Mouse (Mus musculus) subcutaneous adipose tissue, adult 2 months (tissue): Measurements from ENCODE around the gene Arl3. TPM values are rescaled to one million over a fixed set of nuclear protein-coding genes. Genes with fewer than 3 reads are reported as not detected.

Experiments used
- polyA plus RNA-seq: library from polyadenylated mRNA; depleted of rRNA; stranded (reverse); fragments of >200 nt; gene quantifications from 2 replicates; pipeline ENCODE4 v1.2.3, GENCODE M21; 2012; ENCODE audit warnings: low replicate concordance; rRNA removed

Arl3 gene
- polyA plus RNA-seq, result 31.8 and 31.9 TPM in 2 replicates

DNA sequence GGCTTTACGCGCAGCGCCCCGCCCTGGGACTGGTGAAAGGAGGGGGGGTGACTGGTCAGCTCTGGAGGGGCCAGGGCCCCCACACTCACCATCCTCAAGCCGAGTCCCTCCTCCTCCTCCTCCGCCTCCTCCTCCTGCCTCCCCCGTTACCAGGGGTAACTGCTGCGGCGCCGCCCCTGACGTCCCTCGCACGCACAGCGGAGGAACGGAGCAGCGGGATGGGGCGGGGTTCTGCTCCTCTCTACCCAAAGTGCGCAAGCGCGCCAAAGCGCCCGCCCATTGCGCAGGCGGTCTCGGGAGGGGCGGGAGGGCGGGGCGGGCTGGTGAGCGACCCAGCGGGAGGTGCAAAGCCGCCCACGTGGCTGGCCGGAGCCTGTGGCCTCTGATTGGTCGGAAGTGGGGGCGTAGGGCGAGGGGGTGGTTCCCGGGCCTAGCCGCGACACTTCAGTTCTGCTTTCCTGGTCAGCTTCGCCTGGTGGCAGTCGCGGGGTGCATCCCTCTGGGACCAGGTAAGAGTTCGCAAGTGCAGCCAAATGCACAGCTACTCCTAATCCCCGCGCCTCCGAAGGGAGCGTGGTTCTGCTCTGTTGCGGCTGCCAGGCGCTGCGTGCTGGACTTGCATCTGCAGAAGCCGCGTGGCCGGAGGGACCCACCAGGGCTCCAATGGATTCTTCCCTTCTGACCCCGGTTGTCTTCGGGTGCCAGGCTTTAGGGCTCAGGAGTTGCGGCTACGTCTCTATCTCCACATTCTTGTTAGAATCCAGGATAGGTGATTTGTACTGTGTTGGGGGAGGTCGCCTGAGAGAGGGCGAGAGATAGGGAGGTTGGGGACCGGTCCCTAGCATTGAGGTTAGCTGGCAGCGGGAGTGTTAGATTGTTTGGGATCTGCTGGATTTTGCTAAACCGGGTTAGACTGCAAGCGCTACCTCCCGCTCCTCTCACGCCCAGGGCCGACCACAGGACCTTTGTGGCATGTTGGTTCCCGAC is at the start of gene Arl3, which contains the start of gene Sfxn2:
Arl3 (minus strand) TSS at position 248 of the 987 bp plus-strand sequence.
Sfxn2 (plus strand) TSS at position 415 of the 987 bp plus-strand sequence.

GRCm38 (mm10) chr19:46598720-46599252 is 25.8 kb upstream of the Arl3 start, which contains the start of gene Wbp1l:
Wbp1l (plus strand) TSS chr19:46599084.

DNA sequence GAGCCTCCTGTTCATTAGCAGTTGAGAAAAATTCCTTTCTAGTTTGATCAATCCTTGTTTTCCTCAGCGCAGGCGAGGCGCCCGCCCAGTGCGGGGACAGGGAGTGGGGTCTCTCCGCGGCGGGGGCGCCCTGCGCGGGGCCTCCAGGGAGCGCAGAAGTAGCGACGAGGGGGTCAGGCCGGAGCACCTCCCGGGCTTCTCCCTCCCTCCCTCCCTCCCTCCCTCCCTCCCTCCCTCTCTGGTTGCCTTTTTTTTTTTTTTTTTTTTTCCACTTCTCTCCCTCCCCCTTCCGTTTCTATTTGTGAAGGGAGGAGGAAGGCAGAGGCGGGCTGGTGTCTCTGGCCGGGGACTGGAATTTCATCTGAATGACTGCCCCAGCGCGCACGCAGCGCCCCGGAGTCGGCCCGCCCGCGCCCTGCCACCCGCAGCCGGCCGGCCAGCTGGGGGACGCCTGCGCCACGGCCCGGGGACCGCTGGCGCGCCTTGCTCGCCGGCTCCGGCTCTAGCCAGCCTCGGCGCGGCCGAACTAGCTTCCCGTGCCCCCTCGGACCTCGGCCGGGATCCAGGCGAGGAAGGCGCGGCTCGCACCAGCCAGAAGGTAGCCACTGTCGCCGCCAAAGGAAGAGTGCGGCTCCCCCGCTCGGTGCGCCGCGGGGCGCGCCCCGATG is 71.5 kb downstream of the Arl3 start, which contains the start of gene Trim8:
Trim8 (plus strand) TSS at position 302 of the 668 bp plus-strand sequence.

Other genes starting within 250 kb of the Arl3 start
- gene Psd, start 246.0 kb downstream of the Arl3 start, polyA plus RNA-seq, result 3.6 and 147 TPM in 2 replicates
- 16.6 and 17.1 TPM in 2 replicates for gene Fbxl15, start 245.0 kb downstream of the Arl3 start, polyA plus RNA-seq
- 78.4 and 113 TPM in 2 replicates for gene Cuedc2, start 234.5 kb downstream of the Arl3 start, polyA plus RNA-seq
- 12.0 and 18.0 TPM in 2 replicates for gene Mfsd13a, start 232.1 kb downstream of the Arl3 start, polyA plus RNA-seq
- gene 2310034G01Rik, start 222.9 kb downstream of the Arl3 start, polyA plus RNA-seq, result 1.2 and 1.3 TPM in 2 replicates
- gene Actr1a, start 177.4 kb downstream of the Arl3 start, polyA plus RNA-seq, result 128 and 152 TPM in 2 replicates
- 25.2 and 34.3 TPM in 2 replicates for gene Sufu, start 176.3 kb downstream of the Arl3 start, polyA plus RNA-seq
- gene Trim8, start 71.5 kb downstream of the Arl3 start, polyA plus RNA-seq, result 35.6 and 44.1 TPM in 2 replicates
- gene Sfxn2, start 167 bp upstream of the Arl3 start, polyA plus RNA-seq, result 8.4 and 10.4 TPM in 2 replicates
- 73.3 and 82.1 TPM in 2 replicates for gene Wbp1l, start 25.9 kb upstream of the Arl3 start, polyA plus RNA-seq
- 0.05 and 0.27 TPM in 2 replicates for gene Cyp17a1, start 100.0 kb upstream of the Arl3 start, polyA plus RNA-seq
- gene Borcs7, start 116.7 kb upstream of the Arl3 start, polyA plus RNA-seq, result 8.3 and 11.1 TPM in 2 replicates
- 10.3 and 17.4 TPM in 2 replicates for gene As3mt, start 134.3 kb upstream of the Arl3 start, polyA plus RNA-seq
- gene Cnnm2, start 188.4 kb upstream of the Arl3 start, polyA plus RNA-seq, result 30.5 and 75.4 TPM in 2 replicates